Mouse (Mus musculus) heart, adult 2 months (tissue): ENCODE measurements at regions not wholly inside any gene's neighbourhood (a gene's known extent, or its start where the extent isn't known, plus 50 kb on each side); places are given as distances from the start of the nearest gene placed in this dataset.

Experiments
- DNase-seq, 2 experiments: peaks; one replicate each; pipeline ENCODE4 v3.0.0; 2021
- H3K27ac ChIP-seq: fragments of 200-600 bp; 2 replicates; pipeline ENCODE4 v1.8.1; 2022
- H3K27me3 ChIP-seq: fragments of 200-500 bp; 2 replicates; pipeline ENCODE4 v1.6.1; 2012; ENCODE audit warnings: mild to moderate bottlenecking, low read length, inconsistent platforms, mixed read lengths; ENCODE audit not compliant: control insufficient read depth, insufficient read depth
- H3K36me3 ChIP-seq: fragments of 200-500 bp; 2 replicates; pipeline ENCODE4 v1.6.1; 2012; ENCODE audit warnings: low read length, inconsistent platforms; ENCODE audit not compliant: control insufficient read depth, insufficient read depth
- H3K4me1 ChIP-seq: fragments of 200-500 bp; 2 replicates; pipeline ENCODE4 v1.6.1; 2011; ENCODE audit warnings: low read length; ENCODE audit not compliant: control insufficient read depth, insufficient read depth
- H3K4me3 ChIP-seq: fragments of 200-600 bp; 2 replicates; pipeline ENCODE4 v1.8.1; 2022
- H3K79me2 ChIP-seq: fragments of 200-500 bp; replicated peaks from 2 replicates; pipeline ENCODE4 v1.6.1; 2012; ENCODE audit warnings: mild to moderate bottlenecking, inconsistent platforms, low read length, moderate library complexity, mixed read lengths; ENCODE audit not compliant: control insufficient read depth, insufficient read depth
- H3K9ac ChIP-seq: fragments of 200-500 bp; 2 replicates; pipeline ENCODE4 v1.6.1; 2012; ENCODE audit warnings: low read depth, mild to moderate bottlenecking, control low read depth, inconsistent platforms, low read length, mixed read lengths
- CTCF ChIP-seq: fragments of 200-600 bp; IDR thresholded peaks from 2 replicates; pipeline ENCODE4 v1.8.1; 2022; ENCODE audit warnings: antibody characterized with exemption, mild to moderate bottlenecking, moderate library complexity
- EP300 ChIP-seq: fragments of 200-500 bp; IDR thresholded peaks from 2 replicates; pipeline ENCODE4 v1.6.1; 2011; ENCODE audit warnings: low read depth, low read length, control low read depth; ENCODE audit not compliant: insufficient read depth
- POLR2A ChIP-seq: fragments of 200-500 bp; IDR thresholded peaks from 2 replicates; pipeline ENCODE4 v1.6.1; 2011; ENCODE audit warnings: mild to moderate bottlenecking, low read depth, low read length, control low read depth; ENCODE audit not compliant: insufficient read depth
- WGBS: fragments of 180-500 bp; shearing (Covaris S2); methylation state at CpG from one replicate; pipeline ENCODE4 v1.1.7; 2018; 5-methylcytosine and 5-hydroxymethylcytosine counted together
- intact Hi-C: fragments of 180-260 bp; cut with DNase I; formaldehyde crosslinking; loops from one replicate; pipeline ENCODE4 v1.15.1; 2025

GRCm38 (mm10) chr17:50444023-50444389 is 65.2 kb upstream of the Plcl2 start:
- Histone ChIP-seq H3K79me2 (no peaks in the 10 kb centered on the region), H3K4me3 (no peak overlapping the region), H3K27me3 (no peaks in the 10 kb centered on the region), H3K27ac (no peak overlapping the region), H3K9ac (no peak overlapping the region), H3K4me1 (peaks cover 2% of the 10 kb centered on the region; the same call in 1 of the 2 replicates), H3K36me3 (no peaks in the 10 kb centered on the region)
- intact Hi-C loops, result no loop called here
- TF ChIP-seq CTCF, result no peak
- TF ChIP-seq EP300, result no peak
- TF ChIP-seq POLR2A, result no peak
- DNase-seq, result no peak
- WGBS, result 67% methylated on average over 1 of the region's 1 CpGs

- no peaks in the 10 kb centered on the region for H3K36me3 ChIP-seq
- H3K4me3 ChIP-seq, result no peak overlapping the region
- intact Hi-C loops, result no loop called here
- WGBS, result 66% methylated on average over 6 of the region's 6 CpGs
- H3K27ac ChIP-seq, result no peak overlapping the region
- H3K4me1 ChIP-seq, result no peaks in the 10 kb centered on the region; the same call in 1 of the 2 replicates
- DNase-seq, result no peak
- H3K27me3 ChIP-seq, result no peaks in the 10 kb centered on the region
- no peak overlapping the region for H3K9ac ChIP-seq
- H3K79me2 ChIP-seq, result no peaks in the 10 kb centered on the region
- no peak for TF ChIP-seq EP300
- TF ChIP-seq POLR2A, result no peak
- no peak for TF ChIP-seq CTCF
Observed at GRCm38 (mm10) chr17:50448693-50449092, 60.5 kb upstream of the Plcl2 start.

GRCm38 (mm10) chr17:50451606-50452005 is 57.6 kb upstream of the Plcl2 start:
- intact Hi-C loops, result no loop called here
- Histone ChIP-seq H3K79me2 (no peaks in the 10 kb centered on the region), H3K4me3 (no peak overlapping the region), H3K27ac (no peak overlapping the region), H3K4me1 (no peaks in the 10 kb centered on the region; the same call in 1 of the 2 replicates), H3K36me3 (no peaks in the 10 kb centered on the region), H3K9ac (no peak overlapping the region), H3K27me3 (no peaks in the 10 kb centered on the region)
- no peak for DNase-seq
- TF ChIP-seq CTCF (no peak), EP300 (no peak), POLR2A (no peak)
- WGBS, result 62% methylated on average over 3 of the region's 3 CpGs

GRCm38 (mm10) chr17:50453524-50453923 is 55.7 kb upstream of the Plcl2 start:
- H3K79me2 ChIP-seq, result no peaks in the 10 kb centered on the region
- no peak for DNase-seq
- no peaks in the 10 kb centered on the region; the same call in 1 of the 2 replicates for H3K4me1 ChIP-seq
- intact Hi-C loops, result no loop called here
- no peaks in the 10 kb centered on the region for H3K36me3 ChIP-seq
- no peak overlapping the region for H3K27ac ChIP-seq
- TF ChIP-seq POLR2A (no peak), EP300 (no peak), CTCF (no peak)
- no peaks in the 10 kb centered on the region for H3K27me3 ChIP-seq
- no peak overlapping the region for H3K4me3 ChIP-seq
- H3K9ac ChIP-seq, result no peak overlapping the region

GRCm38 (mm10) chr17:50453956-50454355 is 55.2 kb upstream of the Plcl2 start:
- intact Hi-C loops, result no loop called here
- Histone ChIP-seq H3K9ac (no peak overlapping the region), H3K36me3 (no peaks in the 10 kb centered on the region), H3K4me3 (no peak overlapping the region), H3K27me3 (no peaks in the 10 kb centered on the region), H3K79me2 (no peaks in the 10 kb centered on the region), H3K4me1 (no peaks in the 10 kb centered on the region; the same call in 1 of the 2 replicates), H3K27ac (no peak overlapping the region)
- DNase-seq, result no peak
- TF ChIP-seq EP300 (no peak), CTCF (no peak), POLR2A (no peak)
- 41% methylated on average over 5 of the region's 5 CpGs for WGBS

- 71% methylated on average over 5 of the region's 5 CpGs for WGBS
- Histone ChIP-seq H3K36me3 (no peaks in the 10 kb centered on the region), H3K4me1 (no peaks in the 10 kb centered on the region), H3K27me3 (no peaks in the 10 kb centered on the region), H3K9ac (no peak overlapping the region), H3K79me2 (no peaks in the 10 kb centered on the region), H3K27ac (no peak overlapping the region), H3K4me3 (no peak overlapping the region)
- intact Hi-C loops, result no loop called here
- TF ChIP-seq EP300 (no peak), POLR2A (no peak), CTCF (no peak)
- DNase-seq, result no peak
Observed at GRCm38 (mm10) chr17:50454917-50455316, 54.3 kb upstream of the Plcl2 start.

GRCm38 (mm10) chr17:50455719-50456118 is 53.5 kb upstream of the Plcl2 start:
- DNase-seq, result no peak
- Histone ChIP-seq H3K27ac (no peak overlapping the region), H3K4me1 (no peaks in the 10 kb centered on the region), H3K36me3 (no peaks in the 10 kb centered on the region), H3K9ac (no peak overlapping the region), H3K27me3 (no peaks in the 10 kb centered on the region), H3K4me3 (no peak overlapping the region), H3K79me2 (no peaks in the 10 kb centered on the region)
- TF ChIP-seq CTCF, result no peak
- no peak for TF ChIP-seq EP300
- TF ChIP-seq POLR2A, result no peak
- intact Hi-C loops, result no loop called here
- WGBS, result 84% methylated on average over 10 of the region's 10 CpGs
